8 mouse cellular contexts compared by ENCODE assay signal in the genomic region with DNA sequence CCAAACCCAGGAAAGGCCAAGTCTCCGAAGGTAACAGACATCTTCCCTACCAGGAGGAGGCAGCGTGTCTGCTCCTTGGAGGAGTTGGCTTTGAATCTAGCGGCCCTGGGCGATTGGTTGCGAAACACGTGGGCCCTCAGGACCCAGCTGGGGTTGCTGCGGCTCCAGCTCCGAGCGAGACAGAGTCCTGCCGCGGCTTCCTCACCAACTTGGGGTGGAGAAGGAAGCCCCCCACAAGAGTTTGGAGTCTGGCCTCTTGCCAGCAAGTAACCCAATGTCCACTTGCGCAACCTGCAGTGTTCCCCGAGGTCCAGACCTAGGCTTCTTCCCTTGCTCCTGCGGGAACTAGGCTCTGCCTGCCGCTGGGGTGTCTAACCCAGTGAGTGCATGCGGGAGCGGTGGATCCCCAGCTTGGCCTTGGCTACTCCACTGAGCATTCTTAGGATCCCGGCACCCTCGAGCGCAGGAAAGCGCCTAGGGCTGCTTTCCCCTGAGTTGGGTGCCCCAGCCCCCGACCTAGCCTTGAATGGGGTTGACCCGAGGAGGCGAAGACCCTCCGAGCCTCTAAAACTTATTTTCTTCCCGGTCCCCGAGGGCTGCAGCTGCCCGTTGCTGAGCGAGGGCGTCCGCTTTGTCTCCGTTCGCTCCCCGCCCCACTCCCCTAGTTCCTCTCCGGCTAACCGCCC. TPM values are rescaled to one million over a fixed set of nuclear protein-coding genes. Genes with fewer than 3 reads are reported as not detected.
DNase-seq lines count a peak whose midpoint lies in the region; ATAC-seq and TF ChIP-seq lines count a peak whose summit lies in the region.

No protein-coding gene starts in this region.

- no peak for TF ChIP-seq POLR2A in ES-Bruce4 (IDR thresholded peaks at IDR 0.05; ENCODE audit: insufficient read depth, low read length)

- peak; percentile 78 for DNase-seq in heart, postnatal 4 days
- peak; percentile 86 for DNase-seq in layer of hippocampus, adult 9-11 months
- peak; percentile 84 for DNase-seq in lung, postnatal 25 days (ENCODE audit: low spot score)
- DNase-seq in retina, embryonic 14.5 days (ENCODE audit: low spot score), result peak; percentile 76
- peak; percentile 61 for DNase-seq in urinary bladder, adult 2 months (ENCODE audit: low spot score)

- H3K4me1 ChIP-seq in ES-Bruce4 (ENCODE audit: control insufficient read depth, insufficient read depth, low read length), result peaks cover 4% of the 10 kb centered on the region
- H3K4me1 ChIP-seq in forebrain, embryonic 16.5 days (replicated peaks; ENCODE audit: control insufficient read depth, insufficient read depth, low read length), result peaks cover 46% of the 10 kb centered on the region

- H3K4me2 ChIP-seq in forebrain, embryonic 16.5 days (ENCODE audit: low read length), result peak overlapping the region; percentile 86

- H3K27ac ChIP-seq in ES-Bruce4 (ENCODE audit: insufficient read depth, low read length), result peak overlapping the region; percentile 60
- H3K27ac ChIP-seq in forebrain, embryonic 16.5 days (ENCODE audit: low read length), result peak overlapping the region; percentile 99

- whole genome bisulfite sequencing in forebrain, embryonic 16.5 days, result 0% methylated on average over 36 of the region's 36 CpGs

- peak; percentile 57 for TF ChIP-seq CTCF in ES-Bruce4 (IDR thresholded peaks at IDR 0.05; ENCODE audit: low read depth, low read length)

- ATAC-seq in cerebellum, adult (ENCODE audit: insufficient number of reproducible peaks, low FRiP score, low TSS enrichment), result peak; percentile 33; the same call in 1 of the 2 replicates
- ATAC-seq in forebrain, embryonic 16.5 days, result peak; percentile 50

- H3K27me3 ChIP-seq in ES-Bruce4 (ENCODE audit: control insufficient read depth, insufficient read depth, low read length, poor library complexity, severe bottlenecking), result no peaks in the 10 kb centered on the region
- no peaks in the 10 kb centered on the region for H3K27me3 ChIP-seq in forebrain, embryonic 16.5 days (replicated peaks; ENCODE audit: control insufficient read depth, insufficient read depth, low read length)

- peak overlapping the region; percentile 75 for H3K4me3 ChIP-seq in ES-Bruce4 (ENCODE audit: low read depth, low read length)
- peak overlapping the region; percentile 91 for H3K4me3 ChIP-seq in forebrain, embryonic 16.5 days (replicated peaks; ENCODE audit: low read length)

- peaks cover 6% of the 10 kb centered on the region for H3K36me3 ChIP-seq in ES-Bruce4 (ENCODE audit: control insufficient read depth, insufficient read depth, low read length, poor library complexity, severe bottlenecking)
- H3K36me3 ChIP-seq in forebrain, embryonic 16.5 days (ENCODE audit: control insufficient read depth, insufficient read depth), result peaks cover 4% of the 10 kb centered on the region; the same call in 1 of the 2 replicates

- 0 out of 2 replicates have a peak, but pooled peaks have one; percentile 38 for TF ChIP-seq EP300 in ES-Bruce4 (IDR thresholded peaks at IDR 0.05; ENCODE audit: insufficient read depth, low read depth, low read length)

- peak overlapping the region; percentile 97 for H3K9ac ChIP-seq in ES-Bruce4 (ENCODE audit: low read depth, poor library complexity, severe bottlenecking)
- H3K9ac ChIP-seq in forebrain, embryonic 16.5 days (replicated peaks; ENCODE audit: low read depth, low read length), result peak overlapping the region; percentile 97

- no peaks in the 10 kb centered on the region for H3K9me3 ChIP-seq in ES-Bruce4 (replicated peaks; ENCODE audit: control insufficient read depth, insufficient read depth, low read length, poor library complexity, severe bottlenecking)
- no peaks in the 10 kb centered on the region for H3K9me3 ChIP-seq in forebrain, embryonic 16.5 days (ENCODE audit: control insufficient read depth, low read length)

RNA-seq across cellular contexts. Expression of a gene that starts 0.5 kb away (rescaled TPM):
- 83.0 TPM in 2 replicates for polyA plus RNA-seq in ES-Bruce4 (2011; ENCODE audit: insufficient read depth, insufficient read length, low read depth, missing spikeins)
- 133 and 143 TPM in 2 replicates for polyA plus RNA-seq in forebrain, embryonic 16.5 days (2015; fragmentation: Nextera tagmentation; extraction: Ambion mirVana)
- 10 to 100 TPM; 14.1 to 15.3 TPM for total RNA-seq in heart, postnatal 4 days (2021)
- polyA plus RNA-seq in urinary bladder, adult 2 months (2012; rRNA removed), result 7.4 and 9.3 TPM in 2 replicates

RNA-seq across cellular contexts. Expression of a gene that starts 42.3 kb away (rescaled TPM):
- 53.4 and 59.7 TPM in 2 replicates for polyA plus RNA-seq in ES-Bruce4 (2011; ENCODE audit: insufficient read depth, insufficient read length, low read depth, missing spikeins)
- polyA plus RNA-seq in forebrain, embryonic 16.5 days (2015; fragmentation: Nextera tagmentation; extraction: Ambion mirVana), result 32.8 and 38.7 TPM in 2 replicates
- total RNA-seq in heart, postnatal 4 days (2021), result 10 to 100 TPM; 20.8 to 23.5 TPM
- polyA plus RNA-seq in urinary bladder, adult 2 months (2012; rRNA removed), result 99.2 and 113 TPM in 2 replicates

Comparison
In these comparisons a context has a peak if more than half of its experiments do, and no peak if none do; other contexts are left out.
1. Peak in every context shown above with its lines: DNase-seq, ATAC-seq, H3K4me3 ChIP-seq and H3K27ac ChIP-seq.